Mouse (Mus musculus) brown adipose tissue, adult 24 weeks (tissue): ENCODE measurements around the gene Mturn. TPM values are rescaled to one million over a fixed set of nuclear protein-coding genes. Genes with fewer than 3 reads are reported as not detected.

ENCODE experiments used
- H3K27ac ChIP-seq: fragments of 200-500 bp; replicated peaks from 2 replicates; pipeline ENCODE4 v1.5.1; 2012; ENCODE audit warnings: low read depth, mild to moderate bottlenecking, low read length
- H3K4me1 ChIP-seq: fragments of 200-500 bp; 2 replicates; pipeline ENCODE4 v1.6.1; 2012; ENCODE audit warnings: low read length, mixed read lengths; ENCODE audit not compliant: control insufficient read depth, insufficient read depth, insufficient read length
- H3K4me3 ChIP-seq: fragments of 200-500 bp; 2 replicates; pipeline ENCODE4 v1.5.1; 2012; ENCODE audit warnings: low read depth, mild to moderate bottlenecking, low read length, moderate library complexity; ENCODE audit not compliant: insufficient read depth
- polyA plus RNA-seq: library from polyadenylated mRNA; stranded (reverse); fragments of >200 nt; gene quantifications from 2 replicates; pipeline ENCODE4 v1.2.4, GENCODE M21; 2012; ENCODE audit not compliant: missing spikeins, insufficient read depth, insufficient read length

Mturn gene
- polyA plus RNA-seq, 1 experiment: 34.7 TPM

DNA sequence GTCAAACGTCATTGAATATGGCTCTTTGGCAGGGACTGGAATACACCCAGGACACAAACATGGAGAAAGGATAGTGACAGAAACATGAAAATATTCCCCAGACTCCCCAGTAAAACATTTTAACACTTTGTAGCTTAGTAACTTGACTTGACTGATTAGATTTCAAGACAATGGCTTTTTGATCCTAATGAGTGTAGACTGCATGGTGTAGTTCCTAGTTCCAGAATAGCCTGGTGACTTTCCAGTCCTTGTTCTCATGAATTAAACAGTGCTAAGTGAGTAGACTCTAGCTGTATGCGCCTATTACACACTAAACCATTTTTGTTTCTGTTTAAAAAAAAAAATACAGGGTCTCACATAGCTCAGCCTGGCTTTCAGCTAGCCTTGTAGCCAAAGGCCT is 24.7 kb downstream of the Mturn start:
- Histone ChIP-seq H3K27ac (no peak overlapping the region), H3K4me1 (peaks cover 4% of the 10 kb centered on the region), H3K4me3 (no peak overlapping the region)

DNA sequence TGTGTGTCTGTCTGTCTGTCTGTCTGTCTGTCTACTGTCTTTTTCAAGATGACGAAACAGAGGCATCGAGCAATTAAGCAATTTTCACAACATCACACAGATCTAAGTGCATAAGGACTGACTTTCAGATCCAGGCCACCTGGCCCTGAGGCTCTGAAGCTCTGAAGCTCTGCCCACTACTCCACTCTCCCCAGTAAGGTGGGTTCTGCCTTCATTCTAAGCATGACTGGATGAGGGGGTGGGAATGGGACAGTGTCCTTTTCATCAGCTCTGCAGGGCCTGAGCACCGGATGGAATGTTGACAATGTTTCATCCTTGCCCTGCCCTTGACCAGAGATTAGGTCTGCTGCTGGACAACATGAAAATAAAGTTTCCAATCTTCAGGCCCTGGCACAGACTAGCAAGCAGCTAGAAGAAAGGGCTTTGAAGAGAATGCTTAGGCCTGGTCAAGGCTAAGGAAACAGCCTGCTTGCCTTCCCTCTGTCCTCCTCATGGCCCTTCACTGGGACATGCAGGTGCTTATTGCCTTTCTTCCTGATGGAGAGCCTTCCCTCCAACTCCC is 25.3 kb downstream of the Mturn start:
- Histone ChIP-seq H3K4me1 (peaks cover 4% of the 10 kb centered on the region), H3K27ac (no peak overlapping the region), H3K4me3 (no peak overlapping the region)

DNA sequence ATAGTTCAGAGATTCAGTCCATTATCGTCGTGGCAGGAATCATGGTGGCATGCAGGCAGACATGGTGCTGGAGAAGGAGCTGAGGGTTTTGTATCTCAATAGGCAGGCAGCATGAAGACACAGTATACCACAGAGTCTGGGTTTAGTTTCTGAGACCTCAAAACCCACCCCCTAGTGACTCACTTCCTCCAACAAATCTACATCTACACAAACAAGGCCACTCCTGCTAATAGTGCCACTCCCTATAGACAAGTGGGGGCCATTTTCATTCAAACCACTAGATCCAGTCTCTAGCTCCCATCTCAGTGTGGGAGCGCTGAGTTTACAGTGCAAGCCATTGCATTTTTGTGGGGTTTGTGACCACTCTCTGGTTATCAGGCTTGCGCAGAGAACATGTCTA is 27.2 kb downstream of the Mturn start:
- Histone ChIP-seq H3K27ac (no peak overlapping the region), H3K4me3 (no peak overlapping the region), H3K4me1 (peaks cover 4% of the 10 kb centered on the region)

DNA sequence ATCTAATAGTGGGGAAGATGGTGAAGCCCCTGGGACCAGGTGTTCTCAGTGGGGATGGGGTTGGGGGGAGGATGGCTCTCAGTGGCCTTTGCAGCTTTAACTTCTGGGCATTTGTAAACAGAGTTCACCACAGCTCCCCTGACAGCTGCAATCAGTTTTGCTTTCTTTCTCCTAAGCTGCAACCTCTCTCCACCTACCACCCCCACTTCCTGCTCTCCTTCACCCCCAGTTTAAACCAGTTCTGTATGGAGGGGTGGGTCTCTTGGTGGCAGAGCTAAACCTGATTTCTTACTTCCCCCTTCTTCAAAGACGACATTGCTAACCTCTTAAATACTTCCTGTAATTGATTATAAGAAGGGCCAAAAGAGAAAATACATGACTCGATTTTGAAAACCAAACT is 34.3 kb downstream of the Mturn start:
- Histone ChIP-seq H3K27ac (no peak overlapping the region), H3K4me3 (no peak overlapping the region), H3K4me1 (no peaks in the 10 kb centered on the region; the same call in 1 of the 2 replicates)

DNA sequence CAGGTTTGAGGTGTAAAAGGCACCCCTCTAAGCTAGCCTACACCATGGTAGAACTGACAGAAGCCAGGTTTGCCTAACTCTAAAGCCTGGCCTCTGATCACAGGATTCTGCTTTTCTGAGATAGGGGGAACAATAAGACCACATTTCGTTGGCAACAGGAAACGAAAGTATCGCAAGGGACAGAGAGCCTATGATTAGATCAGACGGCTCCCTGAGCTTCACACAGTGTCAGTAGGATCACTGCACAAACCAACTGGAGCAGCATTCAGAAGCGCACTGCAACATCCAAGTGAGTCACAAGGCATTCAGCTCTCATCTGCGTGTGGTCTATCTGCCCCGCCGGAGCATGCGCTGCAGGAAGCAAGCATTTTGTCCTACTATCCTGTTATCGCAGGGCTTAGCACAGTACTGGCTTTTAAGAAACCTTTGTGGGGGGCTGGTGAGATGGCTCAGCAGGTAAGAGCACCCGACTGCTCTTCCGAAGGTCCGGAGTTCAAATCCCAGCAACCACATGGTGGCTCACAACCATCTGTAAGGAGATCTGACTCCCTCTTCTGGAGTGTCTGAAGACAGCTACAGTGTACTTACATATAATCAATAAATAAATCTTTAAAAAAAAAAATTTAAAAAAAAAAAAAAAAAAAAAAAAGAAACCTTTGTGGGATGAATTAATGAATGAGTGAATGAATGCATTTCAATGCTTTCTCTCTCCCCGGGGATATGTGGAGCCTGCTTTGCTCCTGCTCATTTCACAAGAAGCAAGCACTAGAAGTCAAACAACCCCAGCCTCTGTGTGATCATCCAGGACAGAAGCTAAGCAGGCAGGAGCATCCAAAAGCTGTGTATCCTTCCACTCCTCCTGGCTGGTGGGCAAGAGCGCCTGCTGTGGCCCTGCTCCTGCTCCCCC is 37.6 kb downstream of the Mturn start:
- no peak overlapping the region for H3K4me3 ChIP-seq
- no peaks in the 10 kb centered on the region; the same call in none of the 2 replicates for H3K4me1 ChIP-seq
- H3K27ac ChIP-seq: no peak overlapping the region

DNA sequence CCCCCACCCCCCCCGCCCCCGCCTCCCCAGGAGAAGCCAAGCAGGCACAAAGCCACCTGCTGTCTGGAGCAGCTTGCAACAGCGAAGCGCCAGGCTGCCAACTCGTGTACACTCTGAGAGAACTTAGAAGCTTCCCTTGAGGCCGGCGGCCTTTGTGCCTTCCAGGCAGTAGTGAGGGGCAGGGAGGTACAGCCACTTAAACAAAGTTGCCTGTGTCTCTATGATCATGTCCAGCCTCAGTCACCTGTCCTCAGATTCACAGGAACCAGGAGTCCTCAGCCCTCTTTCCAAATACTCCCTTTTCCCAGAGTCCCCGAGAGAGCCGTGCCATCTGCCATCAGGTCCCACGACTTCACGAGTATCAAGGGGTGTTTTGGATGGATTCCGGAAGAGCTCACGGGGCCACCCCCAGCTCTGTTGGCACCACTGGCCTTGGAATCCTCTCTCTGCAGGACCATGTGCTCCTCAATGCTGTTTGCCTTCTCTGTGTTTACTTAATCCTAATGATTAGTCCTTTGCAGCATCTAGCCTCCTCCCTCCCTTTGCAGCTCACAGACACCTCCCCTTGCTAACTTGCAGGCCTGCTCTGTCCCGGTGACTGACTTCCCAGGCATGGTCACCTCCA is 38.4 kb downstream of the Mturn start:
- no peak overlapping the region for H3K4me3 ChIP-seq
- no peaks in the 10 kb centered on the region; the same call in none of the 2 replicates for H3K4me1 ChIP-seq
- no peak overlapping the region for H3K27ac ChIP-seq

DNA sequence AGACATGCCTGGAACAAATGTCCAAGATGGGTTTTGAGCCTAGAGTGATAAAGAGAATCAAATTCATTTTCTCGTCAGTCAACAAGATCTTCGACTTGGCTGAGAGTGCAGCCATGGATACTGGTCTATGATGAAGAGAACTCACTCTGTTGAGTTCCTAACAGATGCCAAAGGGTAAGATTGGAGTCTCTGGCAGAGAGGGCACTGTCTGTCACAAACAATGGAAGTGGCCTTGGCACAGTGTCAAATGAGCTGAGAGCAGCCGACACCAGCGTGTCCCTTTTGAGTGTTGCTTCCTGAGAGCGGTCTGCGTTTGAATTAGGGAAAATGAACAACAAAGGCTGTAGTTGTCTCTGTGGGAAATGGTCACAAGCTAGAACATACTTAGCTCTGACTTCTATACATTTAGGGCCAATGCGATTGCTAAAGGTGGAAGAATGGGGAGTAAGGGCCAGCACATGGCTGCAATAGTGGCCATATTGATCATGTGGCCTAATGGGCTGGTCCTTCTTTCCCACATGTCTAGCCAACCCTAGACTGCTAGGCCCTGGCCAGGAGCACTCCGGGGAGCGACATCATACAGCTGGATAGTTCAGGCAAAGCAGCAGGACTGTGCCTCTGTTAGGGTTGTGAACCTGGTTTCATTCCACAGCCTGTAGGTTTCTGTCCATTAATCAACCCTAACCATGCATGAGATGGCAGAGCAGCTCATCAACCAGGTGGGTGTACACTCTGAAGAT is 39.3 kb downstream of the Mturn start:
- no peak overlapping the region for H3K27ac ChIP-seq
- no peak overlapping the region for H3K4me3 ChIP-seq
- H3K4me1 ChIP-seq: no peaks in the 10 kb centered on the region; the same call in none of the 2 replicates

DNA sequence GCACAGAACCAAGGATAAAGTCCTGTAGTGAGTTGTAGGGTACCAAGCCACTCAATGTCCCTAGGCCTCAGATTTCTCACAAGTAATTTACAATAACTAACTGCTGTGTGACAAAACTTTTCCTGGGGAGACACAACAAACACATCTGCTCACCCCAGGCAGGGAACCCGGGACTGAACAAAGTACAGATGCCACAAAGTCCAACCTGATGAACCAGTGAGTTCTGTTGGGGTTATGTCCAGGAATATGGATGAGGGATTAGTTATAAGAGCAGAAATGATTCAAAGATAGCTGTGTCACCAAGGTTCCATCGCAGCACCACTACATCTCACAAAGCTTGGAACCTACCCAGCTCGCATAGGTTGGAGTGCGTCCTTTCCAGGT is 39.8 kb downstream of the Mturn start:
- H3K4me3 ChIP-seq: no peak overlapping the region
- no peak overlapping the region for H3K27ac ChIP-seq
- no peaks in the 10 kb centered on the region; the same call in none of the 2 replicates for H3K4me1 ChIP-seq

DNA sequence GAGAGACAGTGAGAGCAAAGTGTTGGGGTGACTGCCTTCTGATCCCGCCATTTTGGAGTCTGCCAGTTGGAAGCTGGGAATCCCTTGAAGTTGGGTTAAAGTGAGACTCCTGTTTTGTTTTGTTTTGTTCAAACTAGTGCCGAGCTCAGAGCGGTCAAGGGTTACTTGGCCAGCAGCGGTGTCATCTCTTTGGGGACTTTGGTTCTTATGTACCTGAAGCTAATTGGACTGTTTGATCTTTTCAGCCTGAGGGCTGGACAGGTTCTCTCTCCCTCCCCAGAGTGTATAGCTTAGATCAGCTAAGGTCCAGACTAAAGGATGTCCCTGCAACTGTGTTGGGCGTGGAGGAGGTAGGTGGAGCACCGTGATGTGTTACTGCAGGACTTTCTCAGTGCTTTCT is 44.9 kb downstream of the Mturn start:
- Histone ChIP-seq H3K4me1 (peaks cover 2% of the 10 kb centered on the region), H3K27ac (no peak overlapping the region), H3K4me3 (no peak overlapping the region)

DNA sequence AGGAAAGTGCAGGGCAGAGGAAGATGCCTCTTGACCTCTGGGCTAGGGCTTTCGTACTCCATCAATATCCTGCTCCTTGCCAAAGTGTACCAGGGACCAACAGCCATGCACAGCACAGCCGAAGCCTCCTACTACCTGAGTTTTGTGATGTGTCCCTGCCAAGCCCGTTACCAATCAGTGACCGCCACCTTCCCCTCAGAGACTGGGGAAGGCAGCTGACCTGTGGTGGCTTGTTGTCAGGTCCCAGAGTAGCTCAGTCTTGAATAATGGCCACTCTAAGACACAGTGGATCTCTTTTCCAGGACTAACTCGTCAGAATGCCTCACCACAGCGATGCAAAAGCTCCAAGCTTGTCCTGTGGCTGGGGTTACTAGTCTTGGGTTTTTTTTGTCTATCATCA is 45.4 kb downstream of the Mturn start:
- Histone ChIP-seq H3K4me3 (no peak overlapping the region), H3K27ac (no peak overlapping the region), H3K4me1 (peaks cover 3% of the 10 kb centered on the region; the same call in 1 of the 2 replicates)

DNA sequence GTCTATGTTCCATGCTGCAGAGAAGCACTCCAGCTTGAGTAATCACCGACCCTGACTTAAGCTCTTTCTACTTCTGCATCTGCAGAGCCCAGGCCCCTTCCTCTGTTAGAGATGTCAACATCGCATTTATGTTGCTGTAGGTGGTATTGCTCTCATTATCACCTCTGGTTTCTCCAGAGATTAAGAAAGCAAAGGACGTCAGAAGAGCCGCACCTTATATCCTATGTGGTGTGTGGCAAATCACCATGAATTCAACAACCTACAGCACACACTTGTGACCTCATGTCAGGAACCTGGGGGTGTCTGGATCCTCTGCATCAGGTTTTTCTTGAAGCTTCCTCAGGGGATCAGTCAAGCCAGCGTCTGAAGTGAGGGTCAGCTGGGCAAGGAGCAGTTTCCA is 46.0 kb downstream of the Mturn start:
- Histone ChIP-seq H3K4me1 (peaks cover 9% of the 10 kb centered on the region; the same call in 1 of the 2 replicates), H3K4me3 (no peak overlapping the region), H3K27ac (no peak overlapping the region)

DNA sequence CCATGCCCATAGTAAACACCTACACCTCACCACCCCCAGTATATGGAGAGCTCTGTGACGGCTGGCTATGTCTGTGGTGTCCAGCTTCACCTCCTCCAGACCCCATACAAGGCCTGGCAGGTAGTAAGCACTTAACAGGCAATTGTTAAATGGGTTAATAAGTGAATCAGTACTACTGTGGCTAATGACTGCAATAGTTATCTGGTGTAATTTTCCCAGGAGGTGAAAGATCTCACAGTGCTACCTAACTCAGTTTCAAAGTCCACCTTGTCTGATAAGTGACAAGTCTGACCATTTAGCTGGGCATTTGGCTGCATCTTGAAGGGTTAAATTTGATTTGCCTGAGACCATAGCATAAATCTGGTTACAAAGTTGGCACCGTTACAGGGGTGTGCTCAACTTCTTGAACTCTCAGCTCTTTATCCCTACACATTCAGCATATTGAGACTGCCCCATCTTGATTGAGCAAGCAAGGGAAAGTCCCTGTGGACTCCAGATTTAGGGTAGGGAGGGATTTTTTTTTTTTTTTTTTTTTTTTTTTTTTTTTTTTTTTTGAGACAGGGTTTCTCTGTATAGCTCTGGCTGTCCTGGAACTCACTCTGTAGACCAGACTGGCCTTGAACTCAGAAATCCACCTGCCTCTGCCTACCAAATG is 48.2 kb downstream of the Mturn start:
- Histone ChIP-seq H3K4me1 (peaks cover 14% of the 10 kb centered on the region), H3K4me3 (no peak overlapping the region), H3K27ac (no peak overlapping the region)

DNA sequence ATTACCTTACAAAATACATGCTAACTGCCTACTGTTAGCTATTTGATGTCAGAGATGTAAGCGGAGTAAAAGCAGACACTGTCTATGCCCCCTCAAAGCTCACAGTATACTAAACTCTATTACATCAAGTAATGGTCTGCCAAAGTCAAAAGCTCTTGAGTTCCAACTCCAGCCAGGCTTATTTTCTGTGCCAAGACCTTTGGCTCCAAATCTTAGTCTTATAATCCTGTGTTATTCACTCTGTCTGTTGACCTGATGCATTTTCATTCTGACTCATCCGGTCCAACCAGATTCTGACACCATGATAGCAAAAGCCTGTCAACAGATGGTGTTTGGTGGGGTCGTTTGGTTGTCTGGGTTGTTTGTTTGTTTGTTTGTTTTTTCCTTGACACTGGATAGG is 50.3 kb downstream of the Mturn start:
- Histone ChIP-seq H3K4me3 (no peak overlapping the region), H3K27ac (no peak overlapping the region), H3K4me1 (peaks cover 14% of the 10 kb centered on the region)

DNA sequence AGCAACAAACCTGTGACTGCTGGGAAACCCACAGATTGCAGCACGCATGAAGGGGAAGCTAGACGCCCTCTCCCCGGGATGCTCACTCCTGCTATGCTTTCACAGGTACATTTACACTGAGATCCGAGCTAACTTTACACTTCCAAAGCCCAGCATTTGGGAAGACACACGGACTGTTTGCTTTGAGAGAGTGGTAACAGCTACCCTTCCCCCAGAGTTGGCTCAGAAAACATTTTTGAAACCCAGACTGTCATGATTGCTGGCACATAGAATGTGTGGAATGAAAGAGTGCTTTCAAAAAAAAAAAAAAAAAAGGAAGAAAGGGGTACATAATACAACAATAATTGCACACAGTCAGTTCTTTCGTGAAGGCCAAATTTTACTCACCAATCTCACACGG is 51.3 kb downstream of the Mturn start:
- Histone ChIP-seq H3K4me1 (peaks cover 14% of the 10 kb centered on the region), H3K27ac (0 out of 2 replicates have a peak overlapping the region, but pooled peaks have one; percentile 2), H3K4me3 (no peak overlapping the region)
